Mouse (Mus musculus) midbrain, embryonic 16.5 days (tissue): ENCODE measurements at regions not wholly inside any gene's neighbourhood (a gene's known extent, or its start where the extent isn't known, plus 50 kb on each side); places are given as distances from the start of the nearest gene placed in this dataset.
"Not testable (repeated sequence)": the region's sequence is repeated elsewhere in the genome, so short reads cannot be mapped to it uniquely, and the experiment has no call there.

Experiments used
- ATAC-seq: fragments of 200-750 bp; cut with Nextera tagmentation; 2 replicates; pipeline ENCODE4 v1.8.0; 2017; ENCODE audit warnings: moderate TSS enrichment
- H3K27ac ChIP-seq: fragments of 300-500 bp; sonication (generic); 2 replicates; pipeline ENCODE4 v1.5.1; 2014; ENCODE audit warnings: mild to moderate bottlenecking, low read length, mixed read lengths
- H3K27me3 ChIP-seq: fragments of 300-500 bp; sonication (generic); 2 replicates; pipeline ENCODE4 v1.6.1; 2014; ENCODE audit warnings: low read depth, low read length, mixed read lengths; ENCODE audit not compliant: control insufficient read depth, insufficient read depth
- H3K36me3 ChIP-seq: fragments of 300-500 bp; sonication (generic); 2 replicates; pipeline ENCODE4 v1.6.1; 2014; ENCODE audit warnings: mild to moderate bottlenecking, low read length, moderate library complexity, mixed read lengths; ENCODE audit not compliant: control insufficient read depth, insufficient read depth
- H3K4me1 ChIP-seq: fragments of 300-500 bp; sonication (generic); 2 replicates; pipeline ENCODE4 v1.6.1; 2014; ENCODE audit warnings: mild to moderate bottlenecking, low read length, mixed read lengths; ENCODE audit not compliant: control insufficient read depth, insufficient read depth
- H3K4me2 ChIP-seq: fragments of 300-500 bp; sonication (generic); 2 replicates; pipeline ENCODE4 v1.6.1; 2014; ENCODE audit warnings: mild to moderate bottlenecking, low read length, mixed read lengths
- H3K4me3 ChIP-seq: fragments of 300-500 bp; sonication (generic); 2 replicates; pipeline ENCODE4 v1.5.1; 2014; ENCODE audit warnings: low read depth, mild to moderate bottlenecking, low read length, moderate library complexity, mixed read lengths
- H3K9ac ChIP-seq: fragments of 300-500 bp; sonication (generic); 2 replicates; pipeline ENCODE4 v1.6.1; 2014; ENCODE audit warnings: low read depth, low read length, mixed read lengths
- H3K9me3 ChIP-seq: fragments of 300-500 bp; sonication (generic); replicated peaks from 2 replicates; pipeline ENCODE4 v1.6.1; 2014; ENCODE audit warnings: mild to moderate bottlenecking, low read length, mixed read lengths; ENCODE audit not compliant: control insufficient read depth, poor library complexity, severe bottlenecking
- WGBS: fragments of 180-500 bp; shearing (Covaris S2); extraction: QIAGEN DNeasy Blood & Tissue Kit; methylation state at CpG from one replicate; pipeline ENCODE4 v1.1.7; 2014; 5-methylcytosine and 5-hydroxymethylcytosine counted together

GRCm38 (mm10) chr11:40545537-40545936 is 149.5 kb downstream of the Mat2b start:
- ATAC-seq = no peak
- 44% methylated on average over 1 of the region's 1 CpGs for WGBS
- H3K4me1 ChIP-seq = no peaks in the 10 kb centered on the region

GRCm38 (mm10) chr11:40540229-40540628 is 154.8 kb downstream of the Mat2b start:
- H3K9me3 ChIP-seq = no peaks in the 10 kb centered on the region
- no peak overlapping the region for H3K27ac ChIP-seq
- no peaks in the 10 kb centered on the region for H3K36me3 ChIP-seq
- no peak overlapping the region for H3K9ac ChIP-seq
- no peak for ATAC-seq
- no peaks in the 10 kb centered on the region for H3K4me1 ChIP-seq
- no peak overlapping the region for H3K4me3 ChIP-seq
- no peak overlapping the region for H3K4me2 ChIP-seq
- 25% methylated on average over 3 of the region's 3 CpGs for WGBS
- no peaks in the 10 kb centered on the region for H3K27me3 ChIP-seq

More at GRCm38 (mm10) chr11:40545537-40545936, 149.5 kb downstream of the Mat2b start:
- no peak overlapping the region for H3K4me3 ChIP-seq
- no peaks in the 10 kb centered on the region for H3K27me3 ChIP-seq
- H3K9me3 ChIP-seq = no peaks in the 10 kb centered on the region
- H3K27ac ChIP-seq = no peak overlapping the region
- H3K36me3 ChIP-seq = no peaks in the 10 kb centered on the region
- no peak overlapping the region for H3K9ac ChIP-seq
- H3K4me2 ChIP-seq = no peak overlapping the region

- Histone ChIP-seq H3K9ac (no peak overlapping the region), H3K36me3 (no peaks in the 10 kb centered on the region), H3K9me3 (no peaks in the 10 kb centered on the region), H3K27ac (no peak overlapping the region), H3K27me3 (no peaks in the 10 kb centered on the region), H3K4me3 (no peak overlapping the region), H3K4me2 (no peak overlapping the region), H3K4me1 (no peaks in the 10 kb centered on the region)
- ATAC-seq = no peak
- 28% methylated on average over 11 of the region's 11 CpGs for WGBS
Measured at GRCm38 (mm10) chr11:40539776-40540175, 155.2 kb downstream of the Mat2b start.

- Histone ChIP-seq H3K36me3 (no peaks in the 10 kb centered on the region), H3K4me3 (no peak overlapping the region), H3K4me1 (no peaks in the 10 kb centered on the region), H3K27me3 (no peaks in the 10 kb centered on the region), H3K9me3 (no peaks in the 10 kb centered on the region), H3K9ac (no peak overlapping the region), H3K27ac (no peak overlapping the region), H3K4me2 (no peak overlapping the region)
- 86% methylated on average over 14 of the region's 14 CpGs for WGBS
- ATAC-seq = no peak
Measured at GRCm38 (mm10) chr11:40536236-40536765, 158.7 kb downstream of the Mat2b start.

GRCm38 (mm10) chr11:40510325-40511239 is 184.4 kb downstream of the Mat2b start:
- Histone ChIP-seq H3K4me1 (no peaks in the 10 kb centered on the region), H3K4me3 (no peak overlapping the region), H3K36me3 (no peaks in the 10 kb centered on the region), H3K27me3 (no peaks in the 10 kb centered on the region), H3K9ac (no peak overlapping the region), H3K4me2 (no peak overlapping the region), H3K27ac (no peak overlapping the region), H3K9me3 (no peaks in the 10 kb centered on the region)
- ATAC-seq = 0 out of 2 replicates have a peak, but pooled peaks have one; percentile 51
- WGBS = 40% methylated on average over 10 of the region's 10 CpGs

GRCm38 (mm10) chr11:40491599-40491998 is 203.4 kb downstream of the Mat2b start:
- ATAC-seq = no peak
- H3K27ac ChIP-seq = no peak overlapping the region
- no peaks in the 10 kb centered on the region for H3K9me3 ChIP-seq
- 46% methylated on average over 6 of the region's 6 CpGs for WGBS
- H3K36me3 ChIP-seq = no peaks in the 10 kb centered on the region
- no peaks in the 10 kb centered on the region for H3K27me3 ChIP-seq
- H3K4me3 ChIP-seq = no peak overlapping the region
- no peak overlapping the region for H3K9ac ChIP-seq
- H3K4me2 ChIP-seq = no peak overlapping the region
- no peaks in the 10 kb centered on the region for H3K4me1 ChIP-seq

GRCm38 (mm10) chr11:40478171-40478570 is 216.8 kb downstream of the Mat2b start:
- H3K4me2 ChIP-seq, ATAC-seq, H3K36me3 ChIP-seq, H3K9me3 ChIP-seq, H3K9ac ChIP-seq, H3K4me1 ChIP-seq, H3K27ac ChIP-seq, H3K27me3 ChIP-seq, H3K4me3 ChIP-seq: not testable (repeated sequence)
- WGBS = 17% methylated on average over 6 of the region's 6 CpGs

GRCm38 (mm10) chr11:40477294-40477693 is 217.7 kb downstream of the Mat2b start:
- Histone ChIP-seq H3K27ac (0 out of 2 replicates have a peak overlapping the region, but pooled peaks have one; percentile 38), H3K4me1 (0 out of 2 replicates have a peak, but pooled peaks cover 3% of the 10 kb centered on the region), H3K27me3 (no peaks in the 10 kb centered on the region), H3K36me3 (no peaks in the 10 kb centered on the region), H3K4me2 (no peak overlapping the region), H3K9ac (no peak overlapping the region), H3K4me3 (no peak overlapping the region), H3K9me3 (no peaks in the 10 kb centered on the region)
- ATAC-seq = no peak
- 25% methylated on average over 7 of the region's 7 CpGs for WGBS

GRCm38 (mm10) chr11:40469080-40469705 is 225.8 kb downstream of the Mat2b start:
- no peaks in the 10 kb centered on the region for H3K27me3 ChIP-seq
- H3K4me2 ChIP-seq = no peak overlapping the region
- no peaks in the 10 kb centered on the region for H3K36me3 ChIP-seq
- peak overlapping the region; percentile 48; the same call in 1 of the 2 replicates for H3K27ac ChIP-seq
- H3K9ac ChIP-seq = no peak overlapping the region
- WGBS = 13% methylated on average over 6 of the region's 6 CpGs
- peaks cover 6% of the 10 kb centered on the region for H3K4me1 ChIP-seq
- H3K9me3 ChIP-seq = no peaks in the 10 kb centered on the region
- ATAC-seq = peak; percentile 92
- no peak overlapping the region for H3K4me3 ChIP-seq
